Mouse (Mus musculus): ENCODE results near the gene Aff3.

- TF ChIP-seq CTCF (IDR thresholded peaks at IDR 0.05; ENCODE audit: low read depth) (no peak), EP300 (IDR thresholded peaks at IDR 0.05; ENCODE audit: low read depth) (no peak)
Measured at GRCm38 (mm10) chr1:38532581-38532980, 132.2 kb downstream of the Aff3 start.

Measured in heart, postnatal 0 days (tissue).